Mouse (Mus musculus): Measurements from ENCODE around the gene Uckl1.
A peak's percentile ranks its signal among the peaks of the same experiment; 100 is the strongest.

The Uckl1 gene

GRCm38 (mm10) chr2:181584411-181584942, at the start of gene Uckl1:
Gene Uckl1 (minus strand): TSS chr2:181584892.
- DNase-seq, result no peak

DNA sequence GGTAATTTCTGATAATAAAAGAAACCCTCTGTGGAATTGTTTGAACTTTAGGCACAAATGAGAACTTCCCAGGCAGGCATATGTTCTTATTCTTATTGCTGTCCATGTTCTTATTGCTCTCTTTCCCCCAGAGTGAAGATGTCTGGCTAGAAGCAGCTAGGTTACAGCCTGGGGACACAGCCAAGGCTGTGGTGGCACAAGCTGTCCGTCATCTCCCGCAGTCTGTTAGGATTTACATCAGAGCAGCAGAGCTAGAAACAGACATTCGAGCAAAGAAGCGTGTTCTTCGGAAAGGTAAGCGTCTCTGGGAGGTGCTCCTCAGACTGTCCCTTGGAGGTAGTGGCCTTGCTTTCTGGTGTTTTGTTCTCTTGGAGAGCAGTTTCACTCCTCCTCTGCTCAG, 47.9 kb upstream of the Uckl1 start:
- DNase-seq, result peak; percentile 54 to 55

GRCm38 (mm10) chr2:181628471-181628870, 43.8 kb upstream of the Uckl1 start:
- DNase-seq, result no peak

DNA sequence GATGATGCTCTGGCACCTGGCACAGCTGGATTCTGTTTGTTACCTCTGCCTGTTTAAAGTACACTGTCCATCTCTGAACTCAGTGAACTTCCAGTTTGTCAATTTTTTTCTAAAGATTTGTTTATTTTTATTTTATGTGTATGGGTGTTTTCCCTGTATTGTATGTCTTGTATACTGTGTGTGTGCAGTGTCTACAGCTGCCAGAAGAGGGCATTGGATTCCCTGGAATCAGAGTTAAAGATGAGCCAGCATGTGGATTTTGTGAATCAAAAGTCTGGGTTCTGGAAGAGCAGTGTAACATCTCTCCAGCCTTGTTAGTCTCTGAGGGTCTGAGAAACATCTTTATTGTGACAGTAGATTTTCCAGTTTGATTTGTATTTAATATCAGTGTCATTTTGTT, 38.7 kb upstream of the Uckl1 start:
- DNase-seq, result peak; percentile 15 to 31

DNA sequence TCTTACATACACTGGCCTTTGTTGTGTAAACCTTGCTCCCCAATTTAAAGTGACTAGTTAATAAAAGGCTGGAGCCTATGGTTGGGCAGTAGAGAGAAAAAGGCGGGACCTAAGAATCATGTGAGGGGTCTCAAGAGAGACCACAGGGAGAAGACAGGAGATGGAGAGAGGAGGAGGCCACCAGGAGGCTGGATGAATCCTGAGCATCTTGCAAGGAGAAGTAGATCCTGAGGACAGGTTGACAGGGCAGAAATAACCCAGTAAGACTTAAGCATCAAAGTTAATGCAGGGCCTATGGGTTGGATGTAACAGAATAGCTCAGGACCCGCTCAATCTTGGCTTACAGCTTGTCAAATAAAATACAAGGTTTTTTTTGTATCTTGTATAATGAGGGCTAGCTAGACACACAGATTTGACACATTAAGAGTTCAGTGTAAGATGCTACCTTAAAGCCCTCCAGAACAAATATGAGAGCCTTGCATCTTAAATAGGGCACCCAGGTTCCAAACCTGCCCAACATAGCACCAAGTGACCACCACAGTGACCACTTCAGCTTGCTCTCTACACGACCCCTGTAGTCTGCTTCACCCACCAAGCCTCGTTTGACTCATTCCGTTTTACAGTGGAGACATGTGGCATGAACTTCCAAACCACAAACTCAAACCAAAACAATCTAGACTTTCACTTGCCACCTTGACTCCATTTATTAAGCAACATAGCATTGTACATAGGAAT, 34.2 kb upstream of the Uckl1 start:
- DNase-seq, result no peak

- DNase-seq, result no peak
Observed at GRCm38 (mm10) chr2:181602367-181602766, 17.7 kb upstream of the Uckl1 start.

GRCm38 (mm10) chr2:181601751-181602145, 17.1 kb upstream of the Uckl1 start:
- DNase-seq, result no peak

- DNase-seq, result peak; percentile 97
Observed at GRCm38 (mm10) chr2:181600828-181601750, 16.4 kb upstream of the Uckl1 start.

GRCm38 (mm10) chr2:181600226-181600758, 15.6 kb upstream of the Uckl1 start:
- DNase-seq, result no peak

DNA sequence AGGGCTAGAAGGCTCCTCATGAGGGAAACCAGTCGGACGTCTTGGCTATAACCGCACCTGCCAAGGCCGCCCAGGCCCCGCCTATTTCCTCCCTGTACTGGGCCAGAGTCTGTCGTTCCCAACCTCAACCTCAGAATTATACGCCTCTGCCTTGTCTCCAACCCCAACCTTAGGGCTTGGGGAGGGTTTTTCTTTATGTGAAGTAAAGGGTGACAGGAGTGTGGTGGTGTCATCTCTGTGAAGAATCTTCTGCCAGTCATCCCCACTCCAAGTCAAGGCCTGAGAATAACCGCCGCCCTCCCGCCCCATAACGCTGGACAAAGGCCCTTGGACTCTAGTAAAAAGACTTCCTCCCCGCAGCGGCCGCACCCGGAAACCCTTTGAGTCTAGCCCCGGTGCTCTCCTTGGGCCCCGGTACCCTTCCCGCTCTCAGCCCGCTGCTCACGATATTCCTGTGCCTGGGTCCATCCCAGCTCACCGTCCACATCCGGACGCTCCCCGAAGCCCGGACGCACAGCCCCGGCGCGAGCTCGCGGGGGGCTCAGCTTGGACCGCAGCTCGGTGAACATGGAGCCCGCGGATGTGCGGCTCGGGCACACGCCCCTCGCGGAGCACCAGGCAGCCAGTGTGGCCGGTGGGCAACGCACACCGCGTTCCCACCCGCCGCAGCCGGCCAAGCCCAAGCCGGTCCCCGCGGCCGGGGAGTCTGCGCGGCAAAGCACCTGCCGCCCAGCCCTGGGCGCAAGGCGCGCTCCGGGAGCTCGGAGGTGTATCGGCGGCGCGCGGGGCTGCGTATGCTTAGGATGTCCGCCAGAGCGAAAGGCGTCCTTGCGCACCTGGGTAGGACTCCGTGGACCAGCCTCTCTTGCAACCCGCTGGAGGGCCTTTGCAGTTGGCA, 14.0 kb upstream of the Uckl1 start, which contains the start of gene Samd10:
Gene Samd10, minus strand, starts transcription at position 759 of the 898 bp plus-strand sequence.
- peak; percentile 77 to 80 for DNase-seq

GRCm38 (mm10) chr2:181597378-181598061, 12.8 kb upstream of the Uckl1 start:
- no peak for DNase-seq

DNA sequence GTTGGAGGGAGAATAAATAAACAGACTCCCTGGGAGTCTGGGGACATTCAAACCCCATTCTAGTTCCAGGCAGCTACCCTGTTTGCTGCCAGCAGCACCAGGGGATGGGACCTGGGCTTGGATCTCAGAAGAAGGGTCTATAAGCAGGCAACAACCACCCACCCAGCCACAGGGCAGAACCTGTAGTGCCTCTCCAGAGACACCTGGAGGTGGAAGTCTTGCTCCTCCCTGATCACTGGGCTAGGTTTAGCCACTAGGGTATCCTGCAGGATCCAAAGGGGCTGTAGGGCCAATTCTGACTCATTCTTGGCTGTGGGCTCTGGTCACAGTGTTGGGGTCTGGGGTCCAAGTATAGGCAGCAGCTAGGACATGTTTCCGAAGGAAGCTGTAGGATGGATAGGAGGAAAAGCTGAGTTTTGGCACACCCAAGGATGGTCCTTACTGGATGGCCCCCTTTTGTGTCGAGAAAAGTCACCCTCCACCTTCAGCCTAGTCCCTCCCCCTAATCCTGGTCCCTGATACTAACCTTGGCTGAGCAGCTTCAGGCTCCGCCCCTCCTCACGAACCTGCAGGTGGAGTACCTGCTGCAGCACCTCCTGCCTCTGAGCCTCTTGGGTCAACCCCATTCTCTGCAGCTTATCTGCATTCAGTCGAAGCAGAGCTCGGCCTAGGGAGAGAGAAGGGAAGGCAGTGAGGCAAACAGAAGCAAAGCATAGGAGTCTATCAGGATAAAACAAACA, 11.7 kb upstream of the Uckl1 start:
- DNase-seq, result no peak

- DNase-seq, result peak; percentile 68
Observed at GRCm38 (mm10) chr2:181594946-181595696, 10.4 kb upstream of the Uckl1 start.

- DNase-seq, result no peak
Observed at GRCm38 (mm10) chr2:181593937-181594336, 9.2 kb upstream of the Uckl1 start.

DNA sequence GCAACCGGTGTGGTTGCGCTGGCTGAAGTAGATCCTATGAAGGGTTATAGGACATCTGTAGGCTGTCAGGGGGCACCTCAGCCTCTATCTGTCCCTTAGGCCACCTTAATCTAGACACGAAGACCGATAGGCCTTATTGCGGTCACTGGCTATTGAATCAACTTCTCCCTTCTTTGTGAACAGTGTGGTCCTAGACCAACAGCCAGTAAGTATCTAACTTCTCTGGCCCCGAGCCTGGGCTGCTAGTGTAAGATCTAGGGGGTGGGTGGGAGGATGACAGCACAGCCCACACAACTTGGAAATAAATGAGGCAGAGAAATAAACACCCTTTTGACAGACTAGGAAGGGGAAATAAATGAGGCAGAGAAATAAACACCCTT, 8.3 kb upstream of the Uckl1 start:
- no peak for DNase-seq

- peak; percentile 80 to 87 for DNase-seq
Observed at GRCm38 (mm10) chr2:181592231-181593041, 7.7 kb upstream of the Uckl1 start, which contains the start of gene Zfp512b. Gene Zfp512b (minus strand): TSS chr2:181592803.

DNA sequence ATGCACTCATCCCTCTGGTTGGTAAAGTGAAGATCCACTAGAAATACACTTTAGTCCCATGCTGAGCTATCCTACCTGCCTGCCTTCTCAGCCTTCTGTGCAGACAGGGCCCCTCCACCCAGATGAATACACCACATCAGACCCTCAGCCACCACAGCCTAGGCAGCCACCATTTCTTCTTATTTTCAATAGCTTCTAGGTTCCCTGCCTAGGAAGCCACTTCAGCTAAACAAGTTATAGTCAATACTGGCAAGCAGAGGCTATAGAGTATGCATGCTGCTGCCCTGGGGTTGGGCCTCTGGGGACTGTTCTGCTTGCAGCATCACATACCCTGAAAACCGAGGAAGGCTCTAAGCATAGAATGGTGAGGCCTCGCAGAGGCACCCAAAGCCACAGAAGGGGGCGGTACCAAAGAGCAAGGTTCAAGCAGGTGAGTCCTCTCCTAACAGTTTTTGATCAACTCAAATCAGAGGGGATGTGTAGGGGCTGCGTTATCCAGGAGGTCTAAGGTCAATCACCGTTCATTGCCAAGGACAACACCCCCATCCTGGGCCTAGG, 6.9 kb upstream of the Uckl1 start, which contains the start of gene Prpf6:
Gene Prpf6, plus strand, starts transcription at position 341 of the 558 bp plus-strand sequence.
- no peak for DNase-seq

GRCm38 (mm10) chr2:181590471-181590870, 5.8 kb upstream of the Uckl1 start:
- DNase-seq, result no peak

DNA sequence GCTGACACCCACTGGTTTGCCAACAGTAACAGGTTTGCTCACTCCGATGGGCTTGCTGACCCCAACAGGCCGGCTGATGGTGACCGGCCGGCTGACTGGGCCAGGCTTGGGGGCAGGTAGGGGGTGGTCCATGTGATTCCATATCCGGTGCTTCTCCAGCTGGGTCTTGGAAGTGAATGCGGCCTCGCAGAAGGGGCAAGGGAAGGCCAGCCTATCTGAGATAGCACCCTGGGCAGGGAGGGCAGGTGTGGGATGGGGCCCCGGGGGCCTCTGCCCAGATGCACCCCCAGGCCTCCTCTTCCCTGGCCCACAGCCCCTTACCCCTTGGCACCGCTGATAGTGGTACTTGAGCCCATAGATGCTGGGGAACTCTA, 5.0 kb upstream of the Uckl1 start:
- DNase-seq, result no peak

All from cerebellum, postnatal 36 days (tissue).